Mouse (Mus musculus) heart, postnatal 0 days (tissue): ENCODE results near the gene Nup210l.

ENCODE experiments used
- CTCF ChIP-seq: IDR thresholded peaks from 2 replicates; pipeline ENCODE4 v1.5.1; 2016; ENCODE audit warnings: antibody characterized with exemption, control low read depth, low read depth
- EP300 ChIP-seq: IDR thresholded peaks from 2 replicates; pipeline ENCODE4 v1.6.1; 2016; ENCODE audit warnings: antibody characterized with exemption, low read depth

DNA sequence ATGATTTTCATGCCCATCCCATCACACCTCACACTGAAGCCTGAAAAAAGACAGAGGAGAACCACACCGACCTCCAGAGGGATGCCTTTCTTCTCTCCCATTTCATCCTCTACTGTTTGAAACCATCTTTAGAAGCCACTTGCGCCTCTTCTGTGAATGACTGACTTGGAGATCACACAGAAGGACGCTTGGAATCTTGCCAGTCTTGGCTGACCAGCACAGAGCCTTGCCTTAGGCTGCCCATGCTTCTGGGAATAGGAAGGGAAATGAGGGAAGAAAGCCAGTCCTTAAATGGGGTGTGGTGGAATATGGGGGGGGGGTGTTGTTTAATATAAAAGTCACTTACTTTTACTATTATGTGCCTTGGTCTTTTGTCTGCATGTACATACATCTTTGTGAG lies 79.6 kb downstream of the Nup210l start:
- no peak for TF ChIP-seq CTCF
- no peak for TF ChIP-seq EP300
